Comparison of ENCODE assay signal across 28 mouse cellular contexts in genomic region chr6:18866018-18866417, GRCm38 (mm10). TPM values are rescaled to one million over a fixed set of nuclear protein-coding genes. Genes with fewer than 3 reads are reported as not detected.
DNase-seq lines count a peak whose midpoint lies in the region; ATAC-seq and TF ChIP-seq lines count a peak whose summit lies in the region.
"Had no signal": no experiment of that assay in that cellular context is flagged by ENCODE, and none has a peak within 500 bp of the region (broad histone marks: within the 10 kb centered on the region; RNA-seq: fewer than 3 reads in every experiment).

Ankrd7 (plus strand) TSS chr6:18866318.

- no peaks in the 10 kb centered on the region for H3K27me3 ChIP-seq in testis, adult 2 months (ENCODE audit: control insufficient read depth, insufficient read depth, low read length)
- H3K27me3 ChIP-seq: CH12.LX; embryonic facial prominence, embryonic 12.5 days; forebrain, embryonic 13.5 days; forebrain, embryonic 15.5 days had no signal

- ATAC-seq in frontal cortex, adult (ENCODE audit: low TSS enrichment), result peak; percentile 79
- ATAC-seq: activated CD4-positive, CD25-positive, alpha-beta regulatory T cell, adult 4 months; CD4-positive, CD25-positive, alpha-beta regulatory T cell, adult 4 months; forebrain, embryonic 13.5 days; forebrain, embryonic 15.5 days; forebrain, postnatal 0 days; Patski had no signal

- peaks cover 2% of the 10 kb centered on the region; the same call in 1 of the 2 replicates for H3K4me1 ChIP-seq in testis, adult 2 months (ENCODE audit: control insufficient read depth, insufficient read depth, low read length)
- H3K4me1 ChIP-seq: embryonic facial prominence, embryonic 10.5 days; embryonic facial prominence, embryonic 12.5 days; forebrain, embryonic 13.5 days; forebrain, embryonic 15.5 days had no signal

- TF ChIP-seq POLR2A in testis, adult 2 months (IDR thresholded peaks at IDR 0.05; ENCODE audit: control insufficient read depth, low read depth, low read length), result no peak

- no peaks in the 10 kb centered on the region for H3K36me3 ChIP-seq in testis, adult 2 months (ENCODE audit: control insufficient read depth, insufficient read depth, low read length)
- H3K36me3 ChIP-seq: embryonic facial prominence, embryonic 10.5 days; embryonic facial prominence, embryonic 12.5 days; forebrain, embryonic 15.5 days; G1E had no signal

- TF ChIP-seq CTCF in testis, adult 2 months (IDR thresholded peaks at IDR 0.05; ENCODE audit: control insufficient read depth, insufficient read depth, insufficient replicate concordance, low read depth, low read length), result no peak

- H3K4me3 ChIP-seq in testis, adult 2 months (ENCODE audit: control insufficient read depth, low read depth, low read length), result peak within 1 kb of the TSS; percentile 92
- H3K4me3 ChIP-seq: embryonic facial prominence, embryonic 10.5 days; embryonic facial prominence, embryonic 12.5 days; forebrain, embryonic 13.5 days; forebrain, embryonic 15.5 days had no signal

- DNase-seq in frontal cortex, postnatal 14 days (ENCODE audit: low spot score in 2 of 2), result no peak
- peak; percentile 12 for DNase-seq in layer of hippocampus, adult 9-11 months
- no peak for DNase-seq in layer of hippocampus, adult 18-20 months (ENCODE audit: low spot score in 2 of 2)
- no peak for DNase-seq in testis, postnatal 10 days (ENCODE audit: low spot score)
- DNase-seq: adrenal gland, adult 8-10 months; adrenal gland, postnatal 14 days; adrenal gland, postnatal 36 days; B cell, adult 2 months; cerebellum, adult 11 months; cerebellum, adult 18-20 months; cerebellum, adult 8-10 months; cerebellum, adult 9-11 months; cerebellum, postnatal 25 days; forebrain, postnatal 0 days had no signal

- H3K27ac ChIP-seq in testis, adult 2 months (ENCODE audit: control insufficient read depth, insufficient read depth, low read depth, low read length), result peak within 1 kb of the TSS; percentile 63
- H3K27ac ChIP-seq: embryonic facial prominence, embryonic 10.5 days; embryonic facial prominence, embryonic 12.5 days; forebrain, embryonic 13.5 days; forebrain, embryonic 15.5 days had no signal

RNA-seq across cellular contexts. Expression of gene Ankrd7, which starts in this region (rescaled TPM):
- not detected for total RNA-seq in layer of hippocampus, adult 18-20 months (2021)
- polyA plus RNA-seq in testis, adult 2 months (2012; rRNA removed), result 33.0 and 55.8 TPM in 2 replicates
- total RNA-seq: adrenal gland, adult 18-20 months; adrenal gland, adult 8-10 months; adrenal gland, postnatal 14 days; adrenal gland, postnatal 36 days; CH12.LX; G1E had no signal
- polyA plus RNA-seq: activated CD4-positive, CD25-positive, alpha-beta regulatory T cell, adult 4 months; brain, embryonic 14.5 days; embryonic facial prominence, embryonic 14.5 days; forebrain, postnatal 0 days; G1E; Patski had no signal
